Mouse (Mus musculus) forebrain, embryonic 10.5 days (tissue): ENCODE measurements around the gene Ryr3. TPM values are rescaled to one million over a fixed set of nuclear protein-coding genes. Genes with fewer than 3 reads are reported as not detected.
A peak's percentile ranks its signal among the peaks of the same experiment; 100 is the strongest.

Experiments
- DNase-seq: peaks from one replicate; pipeline ENCODE4 v3.0.0-alpha.2; 2017; ENCODE audit warnings: low spot score; ENCODE audit errors: extremely low spot score
- H3K27ac ChIP-seq: fragments of 300-500 bp; sonication (generic); 2 replicates; pipeline ENCODE4 v1.5.1; 2016; ENCODE audit warnings: mild to moderate bottlenecking
- H3K27me3 ChIP-seq: fragments of 300-500 bp; sonication (generic); 2 replicates; pipeline ENCODE4 v1.6.1; 2016; ENCODE audit warnings: mild to moderate bottlenecking; ENCODE audit not compliant: poor library complexity, severe bottlenecking
- H3K36me3 ChIP-seq: fragments of 300-500 bp; sonication (generic); replicated peaks from 2 replicates; pipeline ENCODE4 v1.6.1; 2016; ENCODE audit warnings: mild to moderate bottlenecking, moderate library complexity
- H3K4me1 ChIP-seq: fragments of 300-500 bp; sonication (generic); 2 replicates; pipeline ENCODE4 v1.6.1; 2016
- H3K4me3 ChIP-seq: fragments of 300-500 bp; sonication (generic); 2 replicates; pipeline ENCODE4 v1.5.1; 2016; ENCODE audit warnings: mild to moderate bottlenecking, moderate library complexity
- H3K9me3 ChIP-seq: fragments of 300-500 bp; sonication (generic); 2 replicates; pipeline ENCODE4 v1.6.1; 2016; ENCODE audit warnings: mild to moderate bottlenecking, moderate library complexity
- WGBS: fragments of 180-500 bp; shearing (Covaris S2); methylation state at CpG from one replicate; pipeline ENCODE4 v1.1.7; 2016; 5-methylcytosine and 5-hydroxymethylcytosine counted together
- polyA plus RNA-seq: library from polyadenylated mRNA; unstranded; fragments of >200 nt; fragmentation: Nextera tagmentation; extraction: Ambion mirVana; gene quantifications from 2 replicates; pipeline ENCODE4 v1.2.1, GENCODE M21; 2016

Ryr3 gene
- polyA plus RNA-seq, 1 experiment from 2014 or later: 0.47 TPM

DNA sequence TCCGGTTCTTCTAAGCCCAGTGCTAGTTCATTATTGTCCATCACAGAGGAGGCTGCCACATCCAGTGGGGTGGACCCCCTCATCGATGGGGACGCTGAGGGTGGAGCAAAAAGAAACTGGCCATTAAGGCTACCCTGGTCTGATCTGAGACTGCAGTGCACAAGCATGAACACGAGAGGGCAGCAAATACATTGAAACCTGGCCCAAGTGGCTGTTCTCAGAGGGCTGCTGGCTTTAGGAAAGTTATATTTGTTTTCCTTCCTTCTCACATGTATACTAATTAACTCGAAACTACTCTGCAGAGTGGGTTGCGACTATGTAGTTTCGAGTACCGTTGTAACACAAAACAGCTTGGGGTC, 416.9 kb downstream of the Ryr3 start:
- Histone ChIP-seq H3K36me3 (no peaks in the 10 kb centered on the region), H3K9me3 (no peaks in the 10 kb centered on the region), H3K27ac (no peak overlapping the region), H3K27me3 (no peaks in the 10 kb centered on the region), H3K4me3 (no peak overlapping the region), H3K4me1 (no peaks in the 10 kb centered on the region)
- peak; percentile 56 for DNase-seq
- 28% methylated on average over 8 of the region's 8 CpGs for WGBS

DNA sequence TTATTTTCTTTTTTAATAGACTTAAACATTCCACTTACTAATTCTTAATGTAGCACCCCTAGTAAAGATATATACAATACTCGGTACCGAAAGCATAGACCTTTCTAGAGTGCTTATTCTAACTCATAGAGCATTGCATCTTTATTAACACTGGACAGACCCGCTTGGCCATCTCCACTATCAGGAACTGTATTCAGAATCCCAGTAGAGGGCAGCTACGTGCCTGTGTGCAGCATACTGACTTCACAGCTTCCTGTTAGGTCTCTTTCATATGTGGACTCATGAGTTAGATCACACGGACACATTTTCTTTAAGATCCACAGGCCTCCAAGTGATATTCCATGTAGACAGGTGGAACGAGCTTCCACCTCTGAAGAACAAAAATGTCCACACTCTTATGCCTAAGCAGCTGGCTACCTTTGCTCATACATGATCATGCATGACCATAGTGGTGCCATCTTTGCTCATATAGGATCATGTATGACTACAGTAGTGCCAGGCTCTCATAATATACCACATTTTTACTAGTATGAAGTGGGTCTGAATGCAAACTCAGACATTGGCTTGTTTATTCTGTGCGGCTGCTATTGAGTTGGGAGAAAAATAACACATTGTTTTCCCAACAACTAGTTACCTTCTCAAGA, 417.4 kb downstream of the Ryr3 start:
- Histone ChIP-seq H3K27ac (no peak overlapping the region), H3K4me3 (no peak overlapping the region), H3K4me1 (no peaks in the 10 kb centered on the region), H3K9me3 (no peaks in the 10 kb centered on the region), H3K27me3 (no peaks in the 10 kb centered on the region), H3K36me3 (no peaks in the 10 kb centered on the region)
- no peak for DNase-seq
- 84% methylated on average over 7 of the region's 7 CpGs for whole genome bisulfite sequencing

DNA sequence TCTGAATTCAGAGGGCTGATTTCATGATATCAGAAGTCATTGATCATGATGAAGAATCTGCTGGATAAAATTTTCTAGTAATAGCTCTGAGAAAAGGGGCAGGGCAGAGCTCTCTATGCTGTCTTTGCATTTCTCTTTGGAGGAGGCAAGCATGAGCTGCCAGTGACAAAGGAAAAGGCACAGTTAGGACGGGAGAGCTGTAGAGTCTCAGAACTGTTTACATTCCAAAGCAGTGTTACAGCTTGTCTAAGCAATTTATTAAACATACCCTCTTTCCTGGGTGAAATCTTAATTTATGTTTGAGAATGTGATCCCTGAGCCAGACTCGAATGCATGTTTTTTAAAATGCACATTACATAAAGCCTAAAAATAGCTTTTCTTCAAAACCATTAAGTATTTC, 435.3 kb downstream of the Ryr3 start:
- H3K36me3 ChIP-seq: no peaks in the 10 kb centered on the region
- WGBS: 72% methylated on average over 2 of the region's 2 CpGs
- H3K4me3 ChIP-seq: no peak overlapping the region
- no peaks in the 10 kb centered on the region for H3K9me3 ChIP-seq
- no peak overlapping the region for H3K27ac ChIP-seq
- H3K4me1 ChIP-seq: no peaks in the 10 kb centered on the region
- no peaks in the 10 kb centered on the region for H3K27me3 ChIP-seq
- DNase-seq: no peak

DNA sequence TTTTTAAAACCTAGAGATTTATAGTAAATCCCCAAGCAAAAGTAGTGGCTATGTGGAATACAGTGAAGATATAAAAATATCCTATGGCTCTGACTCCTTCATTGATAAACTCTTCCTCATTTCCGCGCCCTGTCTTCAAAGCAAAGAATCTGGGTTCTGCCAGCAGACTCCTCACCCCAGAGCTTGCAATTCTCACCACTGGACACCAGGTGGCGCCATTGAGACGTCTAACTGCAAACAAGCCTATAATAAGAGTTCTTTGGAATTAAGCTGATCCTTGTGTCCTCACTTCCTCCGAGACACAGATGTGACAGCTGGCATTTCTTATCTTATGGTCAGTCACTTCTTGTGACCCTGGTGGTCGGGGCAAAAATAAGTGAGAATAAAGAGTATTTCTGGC, 442.1 kb downstream of the Ryr3 start:
- H3K27ac ChIP-seq: no peak overlapping the region
- H3K9me3 ChIP-seq: no peaks in the 10 kb centered on the region
- WGBS: 33% methylated on average over 6 of the region's 6 CpGs
- no peaks in the 10 kb centered on the region for H3K36me3 ChIP-seq
- no peaks in the 10 kb centered on the region for H3K27me3 ChIP-seq
- DNase-seq: peak; percentile 77
- H3K4me1 ChIP-seq: no peaks in the 10 kb centered on the region
- H3K4me3 ChIP-seq: no peak overlapping the region

DNA sequence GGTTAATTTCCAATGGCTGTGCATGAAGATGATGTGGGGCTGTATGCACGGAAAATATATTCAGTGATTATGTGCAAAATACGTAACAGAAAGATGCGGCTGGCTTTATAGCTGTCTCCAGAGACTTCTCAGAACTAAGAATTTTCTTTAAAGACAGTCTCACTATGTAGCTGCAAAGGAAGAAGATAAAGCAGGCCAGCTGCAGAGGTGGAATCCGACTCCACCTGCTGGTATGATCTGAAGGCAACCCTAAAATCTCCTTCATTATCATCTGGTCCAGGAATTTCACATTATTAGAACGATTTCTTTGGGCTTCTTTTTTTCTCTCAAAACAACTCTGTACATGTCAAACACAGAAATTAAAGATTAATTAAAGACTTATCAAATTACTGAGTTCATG, 449.2 kb downstream of the Ryr3 start:
- Histone ChIP-seq H3K36me3 (no peaks in the 10 kb centered on the region), H3K27ac (no peak overlapping the region), H3K27me3 (no peaks in the 10 kb centered on the region), H3K9me3 (no peaks in the 10 kb centered on the region), H3K4me3 (no peak overlapping the region), H3K4me1 (no peaks in the 10 kb centered on the region)
- 85% methylated on average over 5 of the region's 5 CpGs for WGBS
- DNase-seq: no peak

DNA sequence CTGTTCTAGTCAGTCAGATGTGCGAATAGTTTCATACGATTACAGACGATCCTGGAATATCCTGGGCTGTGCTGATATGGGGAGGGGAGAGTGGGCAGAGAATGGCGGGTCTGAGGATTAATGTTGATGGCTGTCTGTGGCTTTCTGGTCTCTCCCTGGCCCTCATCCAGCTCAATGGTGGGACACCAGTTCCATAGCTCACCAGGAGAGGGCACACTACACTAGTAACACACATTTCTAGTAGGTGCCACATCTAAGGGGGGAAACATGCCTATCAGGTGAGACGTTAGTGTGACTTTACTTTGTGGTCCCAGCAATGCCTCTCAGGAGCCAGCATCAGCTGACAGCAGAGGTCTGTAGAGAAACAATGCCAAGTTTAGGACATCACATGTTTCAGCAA, 451.9 kb downstream of the Ryr3 start:
- H3K4me1 ChIP-seq: no peaks in the 10 kb centered on the region
- no peak overlapping the region for H3K27ac ChIP-seq
- no peak overlapping the region for H3K4me3 ChIP-seq
- H3K36me3 ChIP-seq: no peaks in the 10 kb centered on the region
- no peaks in the 10 kb centered on the region for H3K9me3 ChIP-seq
- no peaks in the 10 kb centered on the region for H3K27me3 ChIP-seq
- 68% methylated on average over 5 of the region's 5 CpGs for WGBS
- no peak for DNase-seq

DNA sequence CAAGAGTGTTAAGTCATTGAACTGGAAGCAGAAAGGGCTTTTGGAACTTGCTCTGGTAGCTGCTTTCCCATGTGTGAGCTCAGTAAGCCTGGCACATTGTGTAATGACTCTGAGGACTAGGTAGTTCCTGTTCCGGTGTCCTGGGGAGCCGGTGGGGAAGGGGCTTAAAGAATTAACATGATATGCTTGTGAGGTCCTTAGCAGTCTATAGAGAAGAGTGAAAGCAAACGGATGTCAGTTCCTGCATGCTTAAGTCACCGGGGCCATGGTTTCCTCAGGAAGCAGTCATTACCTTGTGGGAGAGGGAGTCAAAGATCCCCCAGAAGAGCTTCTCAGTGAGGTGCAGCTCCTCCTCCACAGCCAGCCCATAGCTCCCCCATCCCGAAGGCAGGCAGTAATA, 452.6 kb downstream of the Ryr3 start:
- no peak for DNase-seq
- no peaks in the 10 kb centered on the region for H3K36me3 ChIP-seq
- WGBS: 75% methylated on average over 5 of the region's 5 CpGs
- no peaks in the 10 kb centered on the region for H3K27me3 ChIP-seq
- H3K4me1 ChIP-seq: no peaks in the 10 kb centered on the region
- H3K27ac ChIP-seq: no peak overlapping the region
- H3K4me3 ChIP-seq: no peak overlapping the region
- no peaks in the 10 kb centered on the region for H3K9me3 ChIP-seq

DNA sequence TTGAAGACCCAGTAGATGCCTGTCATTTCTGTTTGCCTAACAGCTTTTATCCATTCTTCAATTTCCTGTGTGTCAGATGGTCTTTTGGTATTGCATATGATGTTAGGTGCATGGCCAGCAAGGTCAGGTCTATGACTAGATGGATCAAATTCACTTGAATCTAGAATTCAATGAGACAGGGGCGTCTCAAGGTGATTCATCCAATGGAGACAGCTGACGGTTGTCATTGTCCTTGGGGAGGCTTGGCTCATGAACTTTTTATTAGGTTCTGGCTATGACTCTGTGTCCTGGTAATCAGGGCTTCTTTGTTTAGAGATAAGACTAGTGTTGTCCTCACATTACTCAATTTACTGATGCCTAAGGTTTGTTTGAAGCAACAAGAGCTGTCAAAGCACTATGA, 454.9 kb downstream of the Ryr3 start:
- WGBS: 93% methylated on average over 2 of the region's 2 CpGs
- Histone ChIP-seq H3K4me1 (no peaks in the 10 kb centered on the region), H3K36me3 (no peaks in the 10 kb centered on the region), H3K4me3 (no peak overlapping the region), H3K9me3 (no peaks in the 10 kb centered on the region), H3K27ac (no peak overlapping the region), H3K27me3 (no peaks in the 10 kb centered on the region)
- no peak for DNase-seq

DNA sequence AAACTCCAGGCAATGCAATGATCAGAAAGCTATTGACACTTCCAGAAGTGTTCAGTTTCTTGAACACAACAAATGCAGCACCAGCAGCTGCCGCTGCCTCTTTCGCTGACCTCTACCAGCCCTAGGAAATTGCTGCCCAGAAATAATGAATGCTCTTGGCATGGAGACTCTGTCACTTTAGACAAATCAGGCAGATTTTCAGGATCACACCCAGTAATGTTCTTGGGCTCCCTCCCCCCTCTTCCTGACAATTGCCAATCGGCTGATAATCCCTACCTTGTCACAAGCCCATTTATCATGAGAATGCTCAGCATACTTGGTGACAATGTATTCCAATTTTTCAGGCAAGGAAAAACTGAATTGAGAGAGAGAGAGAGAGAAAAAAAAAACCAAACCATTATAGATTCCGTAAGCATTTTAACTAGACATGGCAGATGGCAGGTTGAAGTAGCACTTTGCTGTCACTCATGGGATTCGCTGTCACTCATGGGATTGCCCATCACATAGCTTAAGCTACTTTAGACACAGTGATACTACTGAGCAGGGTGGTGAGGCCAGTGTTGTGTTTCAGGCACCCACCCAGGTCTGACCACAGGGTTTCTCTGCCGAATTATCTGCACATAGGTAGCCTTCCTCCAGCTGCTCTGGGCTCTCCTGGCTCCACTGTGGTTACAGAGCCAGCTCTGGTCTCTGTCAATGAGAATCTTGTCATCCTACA, 455.5 kb downstream of the Ryr3 start:
- no peaks in the 10 kb centered on the region for H3K9me3 ChIP-seq
- 84% methylated on average over 6 of the region's 6 CpGs for WGBS
- H3K27me3 ChIP-seq: no peaks in the 10 kb centered on the region
- no peaks in the 10 kb centered on the region for H3K36me3 ChIP-seq
- DNase-seq: no peak
- H3K27ac ChIP-seq: no peak overlapping the region
- no peaks in the 10 kb centered on the region for H3K4me1 ChIP-seq
- H3K4me3 ChIP-seq: no peak overlapping the region

DNA sequence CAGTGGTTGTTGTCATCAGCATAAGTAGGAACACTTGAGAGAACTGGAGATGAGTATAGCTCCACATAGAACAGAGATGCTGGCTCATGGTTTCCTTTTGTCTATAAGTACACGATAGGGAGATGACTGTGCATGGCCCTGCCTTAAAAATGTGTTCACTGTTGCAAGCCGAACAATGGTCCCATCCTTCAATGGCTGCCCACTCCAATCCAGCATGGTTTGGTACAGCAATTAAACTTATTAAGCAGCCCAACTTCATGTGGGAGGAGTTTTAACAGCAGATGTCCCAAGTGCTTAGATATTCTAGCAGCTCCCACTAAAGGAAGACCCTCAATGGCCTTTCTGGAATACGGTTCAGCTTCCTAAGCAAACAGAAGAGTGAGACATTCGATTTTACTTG, 456.2 kb downstream of the Ryr3 start:
- no peak overlapping the region for H3K4me3 ChIP-seq
- DNase-seq: no peak
- H3K27ac ChIP-seq: no peak overlapping the region
- no peaks in the 10 kb centered on the region for H3K9me3 ChIP-seq
- no peaks in the 10 kb centered on the region for H3K4me1 ChIP-seq
- WGBS: 87% methylated on average over 4 of the region's 4 CpGs
- H3K36me3 ChIP-seq: no peaks in the 10 kb centered on the region
- no peaks in the 10 kb centered on the region for H3K27me3 ChIP-seq

DNA sequence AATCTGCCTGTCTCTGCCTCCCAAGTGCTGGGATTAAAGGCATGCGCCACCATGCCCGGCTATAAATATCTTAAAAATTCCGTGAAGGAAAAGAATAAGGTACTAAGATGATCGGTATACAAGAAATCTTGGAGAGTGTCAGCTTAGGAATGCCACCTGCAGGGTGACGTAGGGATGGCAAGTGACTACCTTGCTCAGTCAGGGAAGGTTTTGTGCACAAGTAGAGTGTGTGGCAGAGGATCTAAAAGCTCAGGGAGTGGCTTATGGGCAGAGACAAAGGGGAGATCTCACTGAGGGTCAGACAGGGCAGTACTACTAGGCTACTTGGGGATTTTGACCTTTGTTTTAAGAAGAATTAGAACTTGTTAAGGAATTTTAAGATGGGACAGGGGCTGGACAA, 457.2 kb downstream of the Ryr3 start:
- Histone ChIP-seq H3K9me3 (no peaks in the 10 kb centered on the region), H3K27ac (no peak overlapping the region), H3K27me3 (no peaks in the 10 kb centered on the region), H3K36me3 (no peaks in the 10 kb centered on the region), H3K4me1 (no peaks in the 10 kb centered on the region), H3K4me3 (no peak overlapping the region)
- DNase-seq: no peak
- 76% methylated on average over 5 of the region's 5 CpGs for WGBS

DNA sequence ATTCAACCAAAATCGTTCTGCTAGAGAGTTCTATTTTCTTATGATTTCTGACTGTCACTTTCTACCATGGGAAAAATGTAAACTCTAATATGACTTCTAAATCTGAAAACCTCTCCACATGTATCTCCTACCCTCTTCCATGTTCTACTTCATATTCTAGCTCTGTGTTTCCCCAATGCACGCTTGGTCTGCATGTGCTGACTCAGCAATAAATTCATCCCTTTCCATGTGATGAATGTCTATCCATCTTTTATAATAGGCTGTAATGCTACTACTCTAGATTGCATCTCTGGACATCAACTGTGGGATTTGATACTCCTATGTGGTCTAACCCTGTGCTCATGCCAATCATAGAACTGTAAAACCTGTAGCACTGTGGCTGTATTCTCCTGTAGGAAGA, 458.2 kb downstream of the Ryr3 start:
- H3K9me3 ChIP-seq: no peaks in the 10 kb centered on the region
- H3K4me1 ChIP-seq: no peaks in the 10 kb centered on the region
- 92% methylated on average over 2 of the region's 2 CpGs for WGBS
- no peak for DNase-seq
- no peaks in the 10 kb centered on the region for H3K27me3 ChIP-seq
- H3K27ac ChIP-seq: no peak overlapping the region
- H3K36me3 ChIP-seq: no peaks in the 10 kb centered on the region
- H3K4me3 ChIP-seq: no peak overlapping the region

DNA sequence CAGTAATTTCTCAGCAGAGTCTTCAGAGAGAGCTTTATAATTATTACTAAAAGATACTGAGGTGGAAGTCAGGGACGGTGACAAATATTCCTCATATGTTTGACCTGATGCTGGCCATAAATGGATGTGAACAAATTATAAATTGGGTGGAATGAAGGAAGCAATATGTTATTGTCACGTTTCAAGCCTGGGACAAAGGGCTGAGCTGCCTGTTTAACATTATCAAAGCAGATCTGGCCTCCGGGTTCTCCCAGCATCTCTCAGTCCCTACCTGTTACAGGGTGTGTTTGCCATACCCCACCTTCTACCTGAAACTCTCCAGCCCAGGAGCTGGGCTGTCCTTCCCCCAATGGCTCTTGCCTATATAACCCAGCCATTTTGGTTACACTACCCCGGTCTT, 463.6 kb downstream of the Ryr3 start:
- DNase-seq: no peak
- Histone ChIP-seq H3K36me3 (no peaks in the 10 kb centered on the region), H3K27ac (no peak overlapping the region), H3K4me1 (no peaks in the 10 kb centered on the region), H3K4me3 (no peak overlapping the region), H3K27me3 (no peaks in the 10 kb centered on the region), H3K9me3 (no peaks in the 10 kb centered on the region)
- 88% methylated on average over 4 of the region's 4 CpGs for WGBS

DNA sequence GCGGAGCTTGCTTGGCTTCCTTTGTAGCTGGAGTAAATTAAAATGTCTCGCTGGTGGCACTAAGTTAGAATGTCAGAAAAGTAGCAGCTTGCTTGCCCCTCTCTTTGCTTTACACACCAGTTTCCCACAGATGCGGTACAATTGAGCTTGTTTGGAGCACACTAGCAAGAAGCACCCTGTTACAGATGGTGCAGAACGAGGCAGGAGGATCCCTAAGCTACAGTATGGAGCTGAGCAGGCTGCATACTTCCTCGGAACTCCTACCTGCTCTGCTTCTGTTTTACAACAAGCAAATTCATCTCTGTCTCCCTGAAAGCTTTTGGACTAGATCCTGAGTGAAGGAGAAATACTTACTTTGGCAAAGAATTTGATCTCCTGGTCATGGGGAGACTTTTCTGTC, 465.5 kb downstream of the Ryr3 start:
- DNase-seq: no peak
- Histone ChIP-seq H3K27me3 (no peaks in the 10 kb centered on the region), H3K4me3 (no peak overlapping the region), H3K27ac (no peak overlapping the region), H3K36me3 (no peaks in the 10 kb centered on the region), H3K9me3 (no peaks in the 10 kb centered on the region), H3K4me1 (no peaks in the 10 kb centered on the region)
- WGBS: 87% methylated on average over 5 of the region's 5 CpGs
